In genomic region chr11:3379427-3379826, GRCm38 (mm10) we compare ENCODE assay signal across 18 mouse cellular contexts. TPM values are rescaled to one million over a fixed set of nuclear protein-coding genes. Genes with fewer than 3 reads are reported as not detected.
DNase-seq lines count a peak whose midpoint lies in the region; ATAC-seq and TF ChIP-seq lines count a peak whose summit lies in the region.
"Had no signal": no experiment of that assay in that cellular context is flagged by ENCODE, and none has a peak within 500 bp of the region (broad histone marks: within the 10 kb centered on the region; RNA-seq: fewer than 3 reads in every experiment).

No protein-coding gene starts in this region.

- no peaks in the 10 kb centered on the region for H3K9me3 ChIP-seq in lung, postnatal 0 days (ENCODE audit: low read length)
- H3K9me3 ChIP-seq in liver, embryonic 11.5 days (ENCODE audit: control insufficient read depth, low read length), result no peaks in the 10 kb centered on the region
- H3K9me3 ChIP-seq in stomach, postnatal 0 days (ENCODE audit: control insufficient read depth, low read length), result no peaks in the 10 kb centered on the region
- no peaks in the 10 kb centered on the region for H3K9me3 ChIP-seq in limb, embryonic 10.5 days (replicated peaks)
- peaks cover 5% of the 10 kb centered on the region; the same call in 1 of the 2 replicates for H3K9me3 ChIP-seq in midbrain, embryonic 10.5 days (replicated peaks)
- H3K9me3 ChIP-seq in hindbrain, embryonic 11.5 days (ENCODE audit: control insufficient read depth, low read length), result no peaks in the 10 kb centered on the region
- H3K9me3 ChIP-seq: forebrain, embryonic 13.5 days; hindbrain, embryonic 12.5 days; kidney, embryonic 15.5 days had no signal

- peaks cover 2% of the 10 kb centered on the region; the same call in 1 of the 2 replicates for H3K4me1 ChIP-seq in lung, postnatal 0 days (ENCODE audit: insufficient read depth, low read depth, low read length)
- peaks cover 18% of the 10 kb centered on the region for H3K4me1 ChIP-seq in liver, embryonic 11.5 days (replicated peaks; ENCODE audit: control insufficient read depth, insufficient read depth, low read length)
- no peaks in the 10 kb centered on the region for H3K4me1 ChIP-seq in stomach, postnatal 0 days (replicated peaks; ENCODE audit: control insufficient read depth, insufficient read depth)
- peaks cover 17% of the 10 kb centered on the region for H3K4me1 ChIP-seq in limb, embryonic 10.5 days
- H3K4me1 ChIP-seq in midbrain, embryonic 10.5 days, result peaks cover 9% of the 10 kb centered on the region
- H3K4me1 ChIP-seq in hindbrain, embryonic 11.5 days (replicated peaks; ENCODE audit: control insufficient read depth, insufficient read depth, low read length), result no peaks in the 10 kb centered on the region

- no peak overlapping the region for H3K4me3 ChIP-seq in lung, postnatal 0 days (ENCODE audit: low read depth, low read length)
- no peak overlapping the region for H3K4me3 ChIP-seq in liver, embryonic 11.5 days (ENCODE audit: low read depth, low read length)
- H3K4me3 ChIP-seq in stomach, postnatal 0 days (ENCODE audit: low read depth, low read length), result no peak overlapping the region
- H3K4me3 ChIP-seq in limb, embryonic 10.5 days, result no peak overlapping the region
- H3K4me3 ChIP-seq in midbrain, embryonic 10.5 days, result no peak overlapping the region
- H3K4me3 ChIP-seq in hindbrain, embryonic 11.5 days (ENCODE audit: low read depth, low read length), result no peak overlapping the region
- H3K4me3 ChIP-seq: embryonic facial prominence, embryonic 10.5 days; forebrain, embryonic 13.5 days; hindbrain, embryonic 12.5 days; kidney, embryonic 15.5 days had no signal

- H3K27ac ChIP-seq in lung, postnatal 0 days (ENCODE audit: low read length), result no peak overlapping the region
- no peak overlapping the region for H3K27ac ChIP-seq in liver, embryonic 11.5 days (ENCODE audit: low read depth, low read length)
- no peak overlapping the region for H3K27ac ChIP-seq in stomach, postnatal 0 days (replicated peaks)
- no peak overlapping the region for H3K27ac ChIP-seq in limb, embryonic 10.5 days
- no peak overlapping the region for H3K27ac ChIP-seq in midbrain, embryonic 10.5 days (replicated peaks)
- no peak overlapping the region for H3K27ac ChIP-seq in hindbrain, embryonic 11.5 days (ENCODE audit: low read depth, low read length)
- H3K27ac ChIP-seq: embryonic facial prominence, embryonic 10.5 days; forebrain, embryonic 13.5 days; hindbrain, embryonic 12.5 days; kidney, embryonic 15.5 days had no signal

- no peak for TF ChIP-seq EP300 in lung, postnatal 0 days (IDR thresholded peaks at IDR 0.05)
- TF ChIP-seq EP300 in stomach, postnatal 0 days (optimal IDR thresholded peaks at IDR 0.05), result no peak

- H3K27me3 ChIP-seq in lung, postnatal 0 days (replicated peaks; ENCODE audit: insufficient read depth, low read length), result no peaks in the 10 kb centered on the region
- H3K27me3 ChIP-seq in liver, embryonic 11.5 days (replicated peaks; ENCODE audit: control insufficient read depth, insufficient read depth, low read length), result no peaks in the 10 kb centered on the region
- H3K27me3 ChIP-seq in stomach, postnatal 0 days (ENCODE audit: control insufficient read depth, insufficient read depth, low read length), result no peaks in the 10 kb centered on the region
- no peaks in the 10 kb centered on the region for H3K27me3 ChIP-seq in limb, embryonic 10.5 days (ENCODE audit: low read depth, poor library complexity, severe bottlenecking)
- no peaks in the 10 kb centered on the region for H3K27me3 ChIP-seq in midbrain, embryonic 10.5 days (ENCODE audit: low read depth, poor library complexity, severe bottlenecking)
- no peaks in the 10 kb centered on the region for H3K27me3 ChIP-seq in hindbrain, embryonic 11.5 days (ENCODE audit: control insufficient read depth, insufficient read depth, low read length)
- H3K27me3 ChIP-seq: forebrain, embryonic 13.5 days; hindbrain, embryonic 12.5 days; kidney, embryonic 15.5 days had no signal

- peak; percentile 39; the same call in 1 of the 2 replicates for ATAC-seq in lung, postnatal 0 days
- ATAC-seq in liver, embryonic 11.5 days (replicated peaks; ENCODE audit: low FRiP score), result peak; percentile 76
- ATAC-seq in megakaryocyte, adult 5-6 weeks (ENCODE audit: poor library complexity, severe bottlenecking), result peak; percentile 29
- peak; percentile 83 for ATAC-seq in stomach, postnatal 0 days (ENCODE audit: low FRiP score, low TSS enrichment)
- no peak for ATAC-seq in hindbrain, embryonic 11.5 days (ENCODE audit: low FRiP score)
- ATAC-seq: forebrain, embryonic 13.5 days; inflammation-experienced regulatory T-cells, adult 6 months had no signal

- TF ChIP-seq CTCF in lung, postnatal 0 days (IDR thresholded peaks at IDR 0.05), result no peak
- TF ChIP-seq CTCF in stomach, postnatal 0 days (IDR thresholded peaks at IDR 0.05; ENCODE audit: low read depth), result no peak

- 44% methylated on average over 4 of the region's 4 CpGs for WGBS in lung, postnatal 0 days
- 56% methylated on average over 4 of the region's 4 CpGs for WGBS in liver, embryonic 11.5 days
- 56% methylated on average over 4 of the region's 4 CpGs for WGBS in stomach, postnatal 0 days
- 90% methylated on average over 4 of the region's 4 CpGs for WGBS in limb, embryonic 10.5 days
- 90% methylated on average over 4 of the region's 4 CpGs for WGBS in midbrain, embryonic 10.5 days
- 91% methylated on average over 4 of the region's 4 CpGs for WGBS in hindbrain, embryonic 11.5 days

- no peak overlapping the region for H3K9ac ChIP-seq in lung, postnatal 0 days (replicated peaks; ENCODE audit: low read depth)
- no peak overlapping the region for H3K9ac ChIP-seq in liver, embryonic 11.5 days (ENCODE audit: low read depth, low read length)
- H3K9ac ChIP-seq in stomach, postnatal 0 days (ENCODE audit: low read length), result no peak overlapping the region
- H3K9ac ChIP-seq in hindbrain, embryonic 11.5 days (ENCODE audit: low read depth, low read length), result no peak overlapping the region
- H3K9ac ChIP-seq: forebrain, embryonic 13.5 days; hindbrain, embryonic 12.5 days; kidney, embryonic 15.5 days had no signal

- DNase-seq in lung, postnatal 0 days (ENCODE audit: low spot score), result peak; percentile 38
- DNase-seq in lung, adult 18-20 months, result no peak
- no peak for DNase-seq in liver, embryonic 11.5 days (ENCODE audit: low spot score)
- peak; percentile 86 for DNase-seq in stomach, postnatal 0 days (ENCODE audit: low spot score)
- DNase-seq in limb, embryonic 10.5 days (ENCODE audit: low spot score), result no peak
- no peak for DNase-seq in midbrain, embryonic 10.5 days (ENCODE audit: low spot score)
- no peak for DNase-seq in hindbrain, embryonic 11.5 days (ENCODE audit: low spot score)
- DNase-seq: adrenal gland, postnatal 25 days; cerebellum, adult 11-12 months; cerebellum, postnatal 25 days; gastrocnemius, postnatal 25 days; lung, postnatal 10 days had no signal

- H3K4me2 ChIP-seq in lung, postnatal 0 days (replicated peaks; ENCODE audit: low read depth, low read length), result no peak overlapping the region
- H3K4me2 ChIP-seq in liver, embryonic 11.5 days, result no peak overlapping the region
- no peak overlapping the region for H3K4me2 ChIP-seq in stomach, postnatal 0 days (replicated peaks; ENCODE audit: low read depth)
- no peak overlapping the region for H3K4me2 ChIP-seq in hindbrain, embryonic 11.5 days (replicated peaks; ENCODE audit: low read depth, low read length)
- H3K4me2 ChIP-seq: forebrain, embryonic 13.5 days; hindbrain, embryonic 12.5 days; kidney, embryonic 15.5 days had no signal

- no peaks in the 10 kb centered on the region for H3K36me3 ChIP-seq in lung, postnatal 0 days (ENCODE audit: insufficient read depth, low read length)
- peaks cover 8% of the 10 kb centered on the region; the same call in 1 of the 2 replicates for H3K36me3 ChIP-seq in liver, embryonic 11.5 days (ENCODE audit: control insufficient read depth, insufficient read depth, low read length)
- H3K36me3 ChIP-seq in stomach, postnatal 0 days (ENCODE audit: control insufficient read depth, insufficient read depth, low read length), result no peaks in the 10 kb centered on the region; the same call in 1 of the 2 replicates
- peaks cover 13% of the 10 kb centered on the region for H3K36me3 ChIP-seq in limb, embryonic 10.5 days
- H3K36me3 ChIP-seq in midbrain, embryonic 10.5 days, result peaks cover 31% of the 10 kb centered on the region
- no peaks in the 10 kb centered on the region for H3K36me3 ChIP-seq in hindbrain, embryonic 11.5 days (ENCODE audit: control insufficient read depth, insufficient read depth, low read length)

RNA-seq across cellular contexts. Expression of gene Limk2, which starts 29.6 kb away (rescaled TPM):
- polyA plus RNA-seq in lung, postnatal 0 days (2015; fragmentation: Nextera tagmentation; extraction: Ambion mirVana), result 57.2 and 62.0 TPM in 2 replicates
- 37.4 and 37.7 TPM in 2 replicates for polyA plus RNA-seq in liver, embryonic 11.5 days (2014; fragmentation: Nextera tagmentation; extraction: Ambion mirVana)
- total RNA-seq in megakaryocyte, adult 5-6 weeks (2015), result 9.6 and 11.5 TPM in 2 replicates
- 27.5 and 30.4 TPM in 2 replicates for total RNA-seq in megakaryocyte, adult 5-6 weeks (2017)
- polyA plus RNA-seq in stomach, postnatal 0 days (2015; fragmentation: Nextera tagmentation; extraction: Ambion mirVana), result 69.3 and 73.9 TPM in 2 replicates
- 45.2 and 54.6 TPM in 2 replicates for polyA plus RNA-seq in limb, embryonic 10.5 days (2016; fragmentation: Nextera tagmentation; extraction: Ambion mirVana)
- polyA plus RNA-seq in midbrain, embryonic 10.5 days (2016; fragmentation: Nextera tagmentation; extraction: Ambion mirVana), result 50.7 and 68.9 TPM in 2 replicates
- 74.8 and 75.0 TPM in 2 replicates for polyA plus RNA-seq in hindbrain, embryonic 11.5 days (2014; fragmentation: Nextera tagmentation; extraction: Ambion mirVana)

RNA-seq across cellular contexts. Expression of gene Pik3ip1, which starts 49.2 kb away (rescaled TPM):
- polyA plus RNA-seq in lung, postnatal 0 days (2015; fragmentation: Nextera tagmentation; extraction: Ambion mirVana), result 22.7 and 25.5 TPM in 2 replicates
- 3.5 and 3.8 TPM in 2 replicates for polyA plus RNA-seq in liver, embryonic 11.5 days (2014; fragmentation: Nextera tagmentation; extraction: Ambion mirVana)
- 1.0 and 3.3 TPM in 2 replicates for total RNA-seq in megakaryocyte, adult 5-6 weeks (2015)
- total RNA-seq in megakaryocyte, adult 5-6 weeks (2017), result 2.6 and 3.8 TPM in 2 replicates
- polyA plus RNA-seq in stomach, postnatal 0 days (2015; fragmentation: Nextera tagmentation; extraction: Ambion mirVana), result 8.9 and 9.0 TPM in 2 replicates
- polyA plus RNA-seq in limb, embryonic 10.5 days (2016; fragmentation: Nextera tagmentation; extraction: Ambion mirVana), result 5.9 and 8.5 TPM in 2 replicates
- polyA plus RNA-seq in midbrain, embryonic 10.5 days (2016; fragmentation: Nextera tagmentation; extraction: Ambion mirVana), result 7.4 and 13.0 TPM in 2 replicates
- 11.5 and 12.0 TPM in 2 replicates for polyA plus RNA-seq in hindbrain, embryonic 11.5 days (2014; fragmentation: Nextera tagmentation; extraction: Ambion mirVana)

Comparison
In these comparisons a context has a peak if more than half of its experiments do, and no peak if none do; other contexts are left out.
1. DNase-seq: peak in lung, postnatal 0 days (single experiment) and stomach, postnatal 0 days (single experiment); none in lung, adult 18-20 months (0 of 2), liver, embryonic 11.5 days (single experiment), limb, embryonic 10.5 days (single experiment), midbrain, embryonic 10.5 days (single experiment) and hindbrain, embryonic 11.5 days (single experiment).